Mouse (Mus musculus) hindlimb bud, embryonic 11.5 days (tissue): Measurements from ENCODE around the gene Ccdc163.
A peak's percentile ranks its signal among the peaks of the same experiment; 100 is the strongest.
"Not testable (repeated sequence)": the region's sequence is repeated elsewhere in the genome, so short reads cannot be mapped to it uniquely, and the experiment has no call there.

Experiments used
- DNase-seq: peaks from one replicate; pipeline ENCODE4 v3.0.0-alpha.2; 2012; ENCODE audit warnings: low read depth, low spot score; ENCODE audit errors: extremely low spot score

Ccdc163 gene

DNA sequence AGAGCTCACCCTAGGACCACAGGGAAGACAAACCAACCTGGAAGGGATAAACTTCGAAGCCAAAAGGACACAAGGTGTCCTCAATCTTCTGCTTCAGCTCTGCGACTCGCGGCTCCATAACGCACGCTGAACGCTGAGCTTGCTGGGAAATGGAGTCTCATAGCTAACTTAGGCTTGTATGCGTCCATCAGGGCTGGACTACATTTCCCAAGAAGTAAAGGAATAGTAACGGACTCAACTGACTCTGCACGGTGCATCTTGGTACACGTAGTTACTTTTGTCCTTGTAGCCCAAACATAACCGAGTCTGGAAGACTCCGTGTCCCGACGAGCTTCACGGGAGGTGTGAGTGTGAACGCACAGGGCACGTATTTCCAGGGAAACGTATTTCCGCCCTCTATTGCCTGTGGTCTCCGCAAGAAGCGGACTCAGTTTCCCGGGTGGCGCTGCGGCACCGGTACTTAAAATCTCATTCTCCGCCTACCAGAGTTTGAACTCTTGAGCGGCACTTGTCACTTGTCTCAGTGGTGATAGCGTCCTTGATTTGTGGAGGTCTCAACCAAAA, at the start of gene Ccdc163, which contains the start of gene Mmachc:
Gene Ccdc163 (plus strand): TSS at position 309 of the 564 bp plus-strand sequence.
Gene Mmachc (minus strand): TSS at position 206 of the 564 bp plus-strand sequence.
- DNase-seq, result peak; percentile 99

DNA sequence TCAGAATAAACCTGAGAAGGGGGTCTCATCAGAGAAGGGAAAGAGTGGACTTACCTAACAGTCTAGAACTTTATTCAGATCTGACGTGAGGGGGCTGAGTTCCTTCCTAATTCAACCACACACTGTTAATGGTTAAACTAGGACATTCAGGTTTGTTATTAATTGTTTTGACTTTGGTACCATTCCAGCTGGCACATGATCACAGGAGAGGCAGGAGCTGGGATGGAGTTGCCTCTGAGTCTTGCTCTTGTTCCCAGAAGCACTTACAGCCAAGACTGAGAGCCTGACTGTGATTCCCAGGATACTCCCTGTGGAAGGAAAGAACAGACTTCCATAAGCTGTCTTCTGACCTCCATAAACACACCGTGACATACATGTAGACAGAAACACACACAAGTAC, 48.8 kb upstream of the Ccdc163 start:
- DNase-seq, result no peak

DNA sequence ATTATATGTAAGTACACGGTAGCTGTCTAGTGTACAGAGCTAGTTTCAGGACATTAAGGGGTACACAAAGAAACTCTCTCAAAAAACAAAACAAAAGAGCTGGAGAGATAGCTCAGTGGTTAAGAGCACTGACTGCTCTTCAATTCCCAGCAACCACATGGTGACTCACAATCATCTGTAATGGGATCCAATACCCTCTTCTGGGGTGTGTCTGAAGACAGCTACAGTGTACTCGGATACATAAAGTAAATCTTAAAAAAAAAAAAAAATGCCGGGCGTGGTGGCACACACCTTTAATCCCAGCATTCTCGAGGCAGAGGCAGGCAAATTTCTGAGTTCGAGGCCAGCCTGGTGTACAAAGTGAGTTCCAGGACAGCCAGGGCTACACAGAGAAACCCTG, 48.4 kb upstream of the Ccdc163 start:
- DNase-seq, result not testable (repeated sequence)

DNA sequence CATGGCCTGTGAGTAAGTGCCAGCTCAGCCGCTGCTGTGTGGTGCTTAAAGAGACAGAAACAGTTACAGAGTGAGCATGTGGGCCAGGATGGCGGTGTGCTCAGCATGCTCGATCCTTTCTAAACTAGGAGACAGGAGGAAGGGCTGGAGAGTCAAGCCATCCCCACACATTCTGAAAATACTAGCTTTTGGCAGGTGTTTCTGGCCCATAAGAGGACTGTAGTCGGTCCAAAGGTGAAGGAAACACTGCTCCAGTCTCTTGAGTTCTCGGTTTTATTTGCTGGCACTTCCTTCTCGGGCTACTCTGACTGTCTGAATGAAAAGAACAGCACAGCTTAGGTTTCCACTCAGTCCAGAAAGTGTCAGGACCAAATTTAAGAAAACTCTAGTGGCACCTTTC, 47.5 kb upstream of the Ccdc163 start:
- no peak for DNase-seq

DNA sequence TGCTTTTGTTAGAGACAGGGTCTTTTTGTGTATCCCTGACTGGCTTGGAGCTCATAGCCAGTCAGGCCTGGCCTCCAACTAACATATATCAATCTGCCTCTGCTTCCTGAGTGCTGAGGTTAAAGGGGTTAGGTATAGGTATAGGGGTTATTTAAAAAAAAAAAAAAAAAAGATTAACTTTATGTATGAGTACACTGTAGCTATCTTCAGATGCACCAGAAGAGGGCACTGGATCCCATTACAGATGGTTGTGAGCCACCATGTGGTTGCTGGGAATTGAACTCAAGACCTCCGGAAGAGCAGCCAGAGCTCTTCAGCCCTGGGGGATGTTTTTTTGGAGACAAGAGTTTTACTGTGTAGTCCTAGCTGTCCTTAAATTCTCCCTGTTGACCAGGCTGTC, 46.3 kb upstream of the Ccdc163 start:
- no peak for DNase-seq

DNA sequence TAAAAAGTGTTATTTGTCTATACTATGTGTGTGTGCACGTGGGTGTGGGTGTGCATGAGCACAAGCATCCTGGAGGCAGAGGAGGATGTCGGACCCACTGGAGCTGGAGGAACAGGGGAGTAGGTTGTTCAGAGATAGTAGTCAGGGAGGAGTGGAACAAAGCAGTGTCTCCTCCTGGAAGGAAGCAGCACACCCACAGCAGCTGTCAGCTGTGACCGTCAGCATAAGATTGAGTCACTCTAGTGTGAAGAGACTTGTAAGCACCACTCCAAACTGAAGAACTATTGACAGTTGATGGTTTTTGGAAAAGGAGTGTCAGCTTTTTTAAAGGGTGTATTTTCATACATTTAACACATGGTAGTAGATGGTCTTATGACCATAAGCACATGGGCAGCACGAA, 41.7 kb upstream of the Ccdc163 start:
- DNase-seq, result no peak

DNA sequence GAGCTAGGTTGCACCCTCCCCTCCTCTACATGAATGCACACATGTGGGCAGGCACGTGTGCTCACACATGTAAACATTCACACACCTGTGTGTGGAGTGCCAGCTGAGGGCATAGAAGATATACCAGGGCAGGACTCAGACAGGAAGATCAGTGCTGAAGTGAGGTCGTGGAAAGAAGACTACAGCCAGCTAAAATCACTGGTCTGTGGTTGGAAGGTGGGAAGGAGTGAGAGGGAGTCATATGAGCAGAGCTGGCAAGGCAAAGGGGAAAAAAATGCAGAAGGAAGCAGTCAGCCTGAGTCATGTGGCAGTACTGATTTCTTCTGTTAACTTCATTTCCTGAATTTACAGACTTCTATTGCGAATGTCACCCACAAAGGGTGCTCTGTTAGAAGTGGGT, 40.2 kb upstream of the Ccdc163 start:
- no peak for DNase-seq

DNA sequence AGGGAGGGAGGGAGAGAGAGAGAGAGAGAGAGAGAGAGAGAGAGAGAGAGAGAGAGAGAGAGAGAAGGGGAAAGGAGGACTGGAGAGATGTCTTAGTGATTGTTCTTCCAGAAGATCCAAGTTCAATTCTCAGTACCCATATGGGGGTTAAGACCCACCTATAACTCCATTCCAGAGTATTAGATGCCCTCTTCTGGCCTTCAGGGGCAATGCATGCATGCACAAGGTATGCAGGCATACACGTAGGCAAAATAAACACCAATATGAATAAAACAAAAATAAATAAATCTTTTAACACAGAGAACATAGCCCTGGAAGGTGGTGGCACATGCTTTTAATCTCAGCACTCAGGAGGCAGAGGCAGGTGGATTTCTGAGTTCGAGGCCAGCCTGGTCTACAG, 39.0 kb upstream of the Ccdc163 start:
- no peak for DNase-seq

DNA sequence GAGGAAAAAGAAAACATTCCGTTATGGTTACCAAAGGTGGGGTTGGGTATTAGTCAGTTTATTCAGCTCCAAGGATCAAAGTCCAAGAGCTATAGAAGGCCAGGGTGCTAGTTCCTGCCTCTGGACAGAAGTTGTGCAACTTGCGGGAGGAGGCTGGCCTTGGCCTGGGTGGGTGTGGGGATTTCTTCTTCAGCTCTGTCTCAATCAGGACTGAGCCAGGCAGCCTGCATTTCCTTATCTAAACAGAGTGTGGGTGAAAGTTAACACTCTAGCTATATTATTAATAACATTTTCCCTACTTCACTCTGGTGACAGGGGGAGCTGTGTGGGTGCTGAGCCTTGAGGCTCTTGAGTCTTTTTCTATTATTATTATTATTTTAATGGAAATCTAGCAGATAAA, 35.5 kb upstream of the Ccdc163 start:
- no peak for DNase-seq

DNA sequence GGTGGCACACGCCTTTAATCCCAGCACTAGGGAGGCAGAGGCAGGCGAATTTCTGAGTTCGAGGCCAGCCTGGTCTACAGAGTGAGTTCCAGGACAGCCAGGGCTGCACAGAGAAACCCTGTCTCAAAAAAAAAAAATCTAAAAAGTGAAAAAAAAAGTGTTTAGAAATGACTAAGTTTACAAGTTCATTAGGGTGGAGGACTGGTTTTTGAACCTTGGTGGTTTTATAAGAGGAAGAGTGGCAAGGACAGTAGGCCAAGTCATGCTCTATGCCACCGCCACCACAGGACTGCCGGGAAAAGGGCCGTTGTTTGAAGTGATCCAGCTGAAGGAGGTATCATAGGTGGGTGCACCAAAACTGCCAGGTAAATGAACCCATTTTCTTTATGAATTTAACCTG, 33.5 kb upstream of the Ccdc163 start:
- DNase-seq, result not testable (repeated sequence)

DNA sequence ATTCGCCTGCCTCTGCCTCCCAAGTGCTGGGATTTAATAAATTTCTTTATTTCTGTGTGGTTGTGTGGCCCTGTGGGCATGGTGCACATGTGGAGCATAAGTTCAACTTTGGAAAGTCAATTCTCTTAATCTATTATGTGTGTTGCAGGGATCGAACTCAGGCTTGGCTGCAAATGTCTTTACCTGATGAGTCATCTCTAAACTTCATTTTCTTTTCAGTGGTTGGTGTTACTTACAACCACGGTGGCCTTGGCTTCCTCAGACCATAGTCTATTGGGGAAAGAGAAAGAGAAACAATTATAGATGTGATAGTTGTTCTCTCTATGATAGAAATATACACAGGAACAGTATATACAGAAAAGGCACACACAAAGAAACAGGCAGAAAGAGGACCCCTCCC, 32.3 kb upstream of the Ccdc163 start:
- DNase-seq, result no peak

DNA sequence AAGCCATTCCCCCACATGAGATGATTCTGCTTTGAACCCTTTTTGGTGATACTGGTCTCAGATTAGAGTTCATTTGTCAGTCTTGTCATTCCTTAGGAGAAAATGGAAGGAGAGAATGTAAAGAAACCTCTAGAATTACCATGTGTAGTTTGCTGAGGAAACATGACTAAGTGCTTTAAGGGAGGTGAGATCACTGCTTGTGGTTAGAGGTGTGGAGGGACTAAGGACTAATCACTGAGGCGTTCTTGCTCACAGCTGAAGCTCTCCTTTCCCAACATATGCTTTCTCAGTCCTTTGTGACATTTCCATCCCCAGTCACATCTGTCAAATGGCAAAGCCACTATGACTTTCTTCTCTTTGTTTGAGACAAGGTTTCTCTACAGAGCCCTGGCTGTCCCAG, 30.5 kb upstream of the Ccdc163 start:
- DNase-seq, result no peak

DNA sequence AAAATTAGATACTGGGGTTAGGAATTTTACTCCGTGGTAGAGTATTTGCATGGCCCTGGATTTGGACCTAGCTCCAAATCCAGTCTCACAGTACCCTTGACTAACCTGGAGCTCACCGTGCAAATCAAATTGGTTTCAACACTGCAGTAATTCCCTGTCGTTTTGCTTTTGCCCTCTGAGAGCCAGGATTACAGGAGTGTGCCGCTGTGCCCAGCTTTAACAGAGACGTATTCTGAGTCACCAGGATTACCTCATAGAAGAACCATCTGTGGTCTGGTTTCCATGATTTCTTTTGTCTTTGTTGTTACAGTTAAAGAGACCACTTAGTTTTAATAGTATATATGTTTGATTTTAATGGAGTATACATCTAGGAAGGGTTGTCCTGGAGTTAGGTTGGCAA, 29.2 kb upstream of the Ccdc163 start:
- DNase-seq, result no peak

DNA sequence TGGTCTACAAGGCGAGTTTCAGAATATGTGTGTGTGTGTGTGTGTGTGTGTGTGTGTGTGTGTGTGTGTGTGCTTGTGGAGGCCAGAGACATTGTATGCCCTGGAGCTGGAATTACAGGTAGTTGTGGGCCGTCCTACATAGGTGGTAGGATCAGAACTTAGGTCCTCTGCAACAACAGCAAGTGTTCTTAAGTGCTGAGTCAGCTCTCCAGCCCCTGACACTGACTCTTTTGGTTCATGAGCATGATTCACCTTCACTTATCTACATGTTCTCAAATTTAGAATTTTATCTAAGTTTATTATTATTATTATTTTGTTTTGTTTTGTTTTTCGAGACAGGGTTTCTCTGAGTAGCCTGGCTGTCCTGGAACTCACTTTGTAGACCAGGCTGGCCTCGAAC, 27.8 kb upstream of the Ccdc163 start:
- DNase-seq, result not testable (repeated sequence)

DNA sequence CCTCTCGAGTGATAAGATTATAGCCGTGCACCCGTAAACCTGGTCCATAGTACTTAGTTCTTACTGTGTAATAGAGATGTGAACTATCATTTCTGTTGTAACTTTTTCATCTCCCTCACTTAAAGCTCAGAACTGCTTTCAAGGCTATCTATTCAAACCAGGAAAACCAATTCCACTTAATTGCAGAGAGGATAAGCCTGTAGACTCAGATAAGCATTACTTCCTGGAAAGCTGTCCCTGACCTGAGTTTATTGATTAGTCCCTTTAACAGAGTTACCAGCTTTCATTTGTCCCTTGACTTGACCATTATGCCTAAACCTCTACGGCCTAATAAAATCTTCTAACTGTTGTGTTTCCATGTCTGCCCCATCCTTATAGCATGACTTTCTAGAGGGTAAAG, 24.4 kb upstream of the Ccdc163 start:
- DNase-seq, result no peak

DNA sequence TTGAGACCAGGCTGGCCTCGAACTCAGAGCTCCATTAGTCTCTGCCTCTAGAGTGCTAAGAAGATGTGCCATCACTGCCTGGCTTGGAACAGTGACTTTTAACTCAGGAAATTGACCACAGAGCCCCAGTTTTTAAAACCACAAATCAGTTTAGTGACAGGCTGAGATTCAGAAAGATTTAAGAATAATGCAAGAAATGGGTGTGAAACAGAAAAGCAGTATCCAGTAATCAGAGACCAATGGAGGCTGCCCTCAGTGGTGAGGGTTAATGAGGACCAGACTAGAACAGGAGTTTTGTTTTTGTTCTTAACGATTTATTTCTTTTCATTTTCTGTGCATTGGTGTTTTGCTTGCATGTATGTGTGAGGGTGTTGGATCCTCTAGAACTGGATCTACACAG, 23.6 kb upstream of the Ccdc163 start:
- no peak for DNase-seq

DNA sequence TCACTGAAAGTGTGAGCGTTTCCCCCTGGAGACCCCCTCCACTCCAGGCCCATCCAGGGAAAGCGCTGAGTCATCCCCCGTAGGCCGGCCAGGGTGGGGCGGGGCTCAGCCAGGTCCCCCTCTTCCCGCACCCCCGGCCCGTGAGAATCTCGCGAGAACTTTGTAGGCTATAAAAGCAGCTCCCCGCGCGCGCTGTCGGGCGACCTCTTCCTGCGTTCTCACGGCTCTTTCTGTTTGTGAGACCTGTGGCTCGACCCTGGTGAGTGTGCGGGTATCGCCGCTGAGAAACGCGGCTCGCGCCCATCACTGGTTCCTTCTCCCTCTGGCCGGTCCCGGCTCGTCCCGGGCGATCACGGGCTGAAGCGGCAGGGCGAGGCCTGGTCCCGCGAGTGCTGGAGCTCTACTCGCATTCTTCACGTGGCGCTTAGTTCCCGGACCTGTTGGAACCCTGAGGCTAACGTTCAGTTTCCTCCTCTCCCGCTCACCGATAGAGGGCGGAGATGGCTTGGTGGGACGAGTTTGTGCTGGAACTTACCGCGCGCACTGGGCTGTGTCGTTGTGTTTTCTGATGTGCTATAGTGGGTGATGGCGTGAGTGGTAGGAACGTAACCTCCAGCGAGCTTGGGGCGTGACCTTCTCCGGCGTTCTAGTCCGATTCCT, 22.8 kb upstream of the Ccdc163 start, which contains the start of gene Prdx1:
Gene Prdx1 (plus strand): TSS at position 143 of the 660 bp plus-strand sequence.
- peak; percentile 82 for DNase-seq

DNA sequence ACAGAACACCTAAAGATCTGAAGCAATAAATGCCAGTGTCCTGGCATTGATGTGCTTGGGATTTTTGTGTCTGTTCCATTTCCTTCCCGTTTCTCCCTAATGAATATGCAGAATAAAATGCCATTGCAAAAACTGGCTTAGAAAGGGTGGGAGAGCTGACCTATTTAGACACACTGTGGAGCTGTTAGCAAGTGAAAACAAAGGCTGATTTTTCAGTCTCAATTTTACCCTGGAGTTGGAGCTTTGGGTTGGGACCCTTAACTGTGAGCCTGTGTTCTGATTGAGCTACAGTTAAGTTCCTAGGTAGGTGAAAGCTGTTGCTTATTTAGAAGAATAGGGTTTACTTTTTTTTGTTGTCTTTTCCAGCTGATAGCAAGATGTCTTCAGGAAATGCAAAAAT, 21.3 kb upstream of the Ccdc163 start:
- no peak for DNase-seq

DNA sequence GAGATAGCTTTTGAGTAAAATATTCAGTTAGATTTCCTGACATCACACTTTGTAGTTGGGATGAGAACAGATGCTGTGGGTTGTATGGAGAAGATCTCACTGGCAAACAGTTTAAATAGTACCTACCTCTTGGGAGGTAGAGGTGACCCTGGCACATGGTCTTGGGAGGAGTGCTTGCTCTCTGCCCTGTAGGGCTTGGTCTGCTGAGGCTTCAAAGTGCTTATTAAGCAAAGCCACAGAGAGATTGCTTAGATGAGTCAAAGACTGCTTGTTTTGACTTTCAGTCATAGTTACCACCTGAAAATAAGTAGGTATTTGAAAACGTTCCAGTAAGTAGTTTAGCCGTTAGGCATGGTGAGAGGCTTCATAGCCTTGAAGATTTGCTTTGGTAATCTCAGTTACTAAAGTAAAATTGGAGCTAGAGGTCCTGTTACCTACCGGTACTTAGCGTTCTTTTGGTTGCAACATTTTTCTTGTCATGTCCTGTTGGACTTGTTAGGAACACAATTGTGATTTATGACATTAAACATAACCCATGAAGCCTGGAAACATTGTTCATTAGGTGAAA, 18.9 kb upstream of the Ccdc163 start:
- DNase-seq, result no peak

DNA sequence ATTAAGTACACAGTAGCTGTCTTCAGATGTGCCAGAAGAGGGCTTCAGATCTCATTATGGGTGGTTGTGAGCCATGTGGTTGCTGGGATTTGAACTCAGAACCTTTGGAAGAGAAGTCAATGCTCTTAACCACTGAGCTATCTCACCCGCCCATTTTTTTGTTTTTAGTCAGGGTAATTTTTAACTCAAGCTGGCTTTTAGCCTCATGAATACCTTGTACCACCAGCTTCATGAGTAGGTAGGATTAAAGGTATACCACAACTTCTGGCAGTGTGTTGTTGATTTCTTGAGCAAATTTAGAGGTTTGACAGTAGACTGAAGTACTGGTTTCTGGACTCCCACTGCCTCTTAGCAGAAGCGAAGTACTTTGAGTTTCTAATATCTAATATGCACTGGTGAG, 16.2 kb upstream of the Ccdc163 start:
- DNase-seq, result no peak

DNA sequence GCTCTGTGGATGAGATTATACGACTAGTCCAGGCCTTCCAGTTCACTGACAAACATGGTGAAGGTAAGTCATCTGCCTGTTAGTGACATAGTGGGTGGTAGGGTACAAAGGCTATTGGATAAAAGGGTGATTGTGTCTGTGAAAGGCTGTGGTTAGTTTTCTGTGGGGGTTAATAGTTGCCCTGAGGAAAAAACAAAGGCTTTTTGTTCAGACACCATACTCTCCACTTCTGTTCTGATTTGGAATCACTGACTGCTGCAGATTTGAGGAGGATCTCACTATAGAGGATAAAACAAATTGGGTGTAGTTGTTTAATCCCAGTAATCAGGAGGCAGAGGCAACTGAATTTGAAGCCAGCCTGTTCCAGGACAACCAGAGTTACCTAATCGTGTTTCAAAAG, 14.5 kb upstream of the Ccdc163 start:
- DNase-seq, result no peak

DNA sequence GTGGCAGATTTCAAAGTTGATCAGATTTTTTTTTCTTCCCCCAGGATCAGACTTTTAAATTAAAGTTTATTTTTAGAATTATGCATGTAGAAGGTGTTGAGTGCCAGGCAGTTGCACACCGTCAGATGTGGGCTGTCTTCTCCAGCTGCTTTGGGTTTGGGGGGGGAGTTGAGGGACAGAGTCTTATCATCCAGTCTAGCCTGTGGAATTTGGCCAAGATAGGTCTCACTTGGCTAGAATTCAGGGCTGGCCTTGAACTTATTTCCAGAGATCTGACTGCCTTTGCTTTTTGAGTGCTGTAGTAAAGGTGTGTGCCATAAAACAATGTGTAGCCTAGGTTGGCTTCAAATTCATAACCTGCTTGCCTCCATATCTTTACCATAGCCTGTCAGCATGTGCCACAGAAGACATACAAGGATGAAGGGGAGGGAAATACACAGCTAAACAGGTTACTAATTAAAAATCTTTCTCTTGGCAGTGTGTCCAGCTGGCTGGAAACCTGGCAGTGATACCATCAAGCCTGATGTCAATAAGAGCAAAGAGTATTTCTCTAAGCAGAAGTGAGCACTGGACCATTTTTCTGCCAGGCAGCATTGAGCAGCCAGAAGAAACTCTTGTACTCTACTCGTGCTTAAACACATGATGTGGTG, 9.5 kb upstream of the Ccdc163 start:
- DNase-seq, result no peak
